11 mouse cellular contexts compared by ENCODE assay signal in genomic region chrX:166626866-166627570, GRCm38 (mm10). TPM values are rescaled to one million over a fixed set of nuclear protein-coding genes. Genes with fewer than 3 reads are reported as not detected.
DNase-seq lines count a peak whose midpoint lies in the region; ATAC-seq and TF ChIP-seq lines count a peak whose summit lies in the region.
"Had no signal": no experiment of that assay in that cellular context is flagged by ENCODE, and none has a peak within 500 bp of the region (broad histone marks: within the 10 kb centered on the region; RNA-seq: fewer than 3 reads in every experiment).

No protein-coding gene starts in this region.

- H3K4me1 ChIP-seq in heart, embryonic 11.5 days (ENCODE audit: control insufficient read depth, insufficient read depth, low read length): no peaks in the 10 kb centered on the region
- no peaks in the 10 kb centered on the region for H3K4me1 ChIP-seq in bone marrow, adult 2 months (ENCODE audit: control insufficient read depth, insufficient read depth, low read length)
- H3K4me1 ChIP-seq in limb, embryonic 14.5 days (ENCODE audit: control insufficient read depth, insufficient read depth, low read length): peaks cover 22% of the 10 kb centered on the region; the same call in 1 of the 2 replicates
- H3K4me1 ChIP-seq in neural tube, embryonic 15.5 days: no peaks in the 10 kb centered on the region
- H3K4me1 ChIP-seq in midbrain, embryonic 10.5 days: no peaks in the 10 kb centered on the region
- H3K4me1 ChIP-seq: neural tube, embryonic 12.5 days had no signal

- H3K4me2 ChIP-seq in heart, embryonic 11.5 days: no peak overlapping the region
- no peak overlapping the region for H3K4me2 ChIP-seq in limb, embryonic 14.5 days (replicated peaks; ENCODE audit: low read depth, low read length, severe bottlenecking)
- H3K4me2 ChIP-seq in neural tube, embryonic 15.5 days: no peak overlapping the region
- H3K4me2 ChIP-seq: neural tube, embryonic 12.5 days had no signal

- TF ChIP-seq CTCF in bone marrow, adult 2 months (IDR thresholded peaks at IDR 0.05; ENCODE audit: control insufficient read depth, insufficient read depth, low read length): no peak

- no peak overlapping the region for H3K4me3 ChIP-seq in heart, embryonic 11.5 days (ENCODE audit: low read depth, low read length)
- H3K4me3 ChIP-seq in bone marrow, adult 2 months (replicated peaks; ENCODE audit: control insufficient read depth, low read depth, low read length): no peak overlapping the region
- H3K4me3 ChIP-seq in limb, embryonic 14.5 days (replicated peaks; ENCODE audit: low read length): no peak overlapping the region
- no peak overlapping the region for H3K4me3 ChIP-seq in neural tube, embryonic 15.5 days (replicated peaks)
- no peak overlapping the region for H3K4me3 ChIP-seq in midbrain, embryonic 10.5 days
- H3K4me3 ChIP-seq: neural tube, embryonic 12.5 days had no signal

- H3K9me3 ChIP-seq in heart, embryonic 11.5 days (replicated peaks; ENCODE audit: control insufficient read depth, low read length): no peaks in the 10 kb centered on the region
- H3K9me3 ChIP-seq in limb, embryonic 14.5 days (ENCODE audit: control insufficient read depth, low read length): no peaks in the 10 kb centered on the region
- H3K9me3 ChIP-seq in neural tube, embryonic 15.5 days (replicated peaks): no peaks in the 10 kb centered on the region
- H3K9me3 ChIP-seq in midbrain, embryonic 10.5 days (replicated peaks): no peaks in the 10 kb centered on the region
- H3K9me3 ChIP-seq: neural tube, embryonic 12.5 days had no signal

- no peaks in the 10 kb centered on the region for H3K27me3 ChIP-seq in heart, embryonic 11.5 days (ENCODE audit: control insufficient read depth, insufficient read depth, low read length)
- H3K27me3 ChIP-seq in limb, embryonic 14.5 days (ENCODE audit: control insufficient read depth, insufficient read depth, low read length): no peaks in the 10 kb centered on the region
- H3K27me3 ChIP-seq in neural tube, embryonic 15.5 days (replicated peaks): peaks cover 6% of the 10 kb centered on the region
- H3K27me3 ChIP-seq in midbrain, embryonic 10.5 days (ENCODE audit: low read depth, poor library complexity, severe bottlenecking): peaks cover 82% of the 10 kb centered on the region
- H3K27me3 ChIP-seq: neural tube, embryonic 12.5 days had no signal

- no peaks in the 10 kb centered on the region for H3K36me3 ChIP-seq in heart, embryonic 11.5 days (ENCODE audit: control insufficient read depth, insufficient read depth, low read length)
- no peaks in the 10 kb centered on the region for H3K36me3 ChIP-seq in limb, embryonic 14.5 days (ENCODE audit: control insufficient read depth, insufficient read depth, low read length)
- H3K36me3 ChIP-seq in neural tube, embryonic 15.5 days: no peaks in the 10 kb centered on the region
- no peaks in the 10 kb centered on the region for H3K36me3 ChIP-seq in midbrain, embryonic 10.5 days
- H3K36me3 ChIP-seq: neural tube, embryonic 12.5 days had no signal

- no peak overlapping the region for H3K9ac ChIP-seq in heart, embryonic 11.5 days (ENCODE audit: low read depth, low read length)
- H3K9ac ChIP-seq in limb, embryonic 14.5 days (ENCODE audit: low read depth, low read length, severe bottlenecking): no peak overlapping the region
- no peak overlapping the region for H3K9ac ChIP-seq in neural tube, embryonic 15.5 days (replicated peaks)
- H3K9ac ChIP-seq: neural tube, embryonic 12.5 days had no signal

- WGBS in heart, embryonic 11.5 days (ENCODE audit: insufficient replicate concordance): 46% methylated on average over 3 of the region's 3 CpGs
- 22% methylated on average over 3 of the region's 3 CpGs for WGBS in bone marrow, adult 2 months
- 32% methylated on average over 3 of the region's 3 CpGs for WGBS in limb, embryonic 14.5 days
- 47% methylated on average over 3 of the region's 3 CpGs for WGBS in neural tube, embryonic 15.5 days
- WGBS in midbrain, embryonic 10.5 days: 69% methylated on average over 3 of the region's 3 CpGs

- ATAC-seq in heart, embryonic 11.5 days (replicated peaks; ENCODE audit: insufficient number of reproducible peaks, low FRiP score, low TSS enrichment): no peak
- peak; percentile 79 for ATAC-seq in limb, embryonic 14.5 days (ENCODE audit: low FRiP score, low read depth)
- 0 out of 2 replicates have a peak, but pooled peaks have one; percentile 3 for ATAC-seq in neural tube, embryonic 15.5 days (ENCODE audit: low FRiP score)

- DNase-seq in heart, adult 11 months: peak; percentile 94
- DNase-seq in limb, embryonic 14.5 days (ENCODE audit: low spot score): peak; percentile 65
- DNase-seq in thymus, postnatal 36 days: no peak
- DNase-seq in right cerebral cortex, adult 18-20 months: no peak
- DNase-seq in midbrain, embryonic 10.5 days (ENCODE audit: low spot score): no peak

- TF ChIP-seq POLR2A in bone marrow, adult 2 months (IDR thresholded peaks at IDR 0.05; ENCODE audit: borderline replicate concordance, control insufficient read depth, low read depth, low read length): no peak
- no peak for TF ChIP-seq POLR2A in limb, embryonic 14.5 days (IDR thresholded peaks at IDR 0.05; ENCODE audit: borderline replicate concordance, extremely low read depth, insufficient read depth, insufficient read length)

- no peak overlapping the region for H3K27ac ChIP-seq in heart, embryonic 11.5 days (ENCODE audit: low read depth, low read length)
- H3K27ac ChIP-seq in bone marrow, adult 2 months (ENCODE audit: control insufficient read depth, insufficient read depth, low read depth, low read length, poor library complexity): 0 out of 2 replicates have a peak overlapping the region, but pooled peaks have one; percentile 45
- H3K27ac ChIP-seq in limb, embryonic 14.5 days (replicated peaks; ENCODE audit: low read depth, low read length): peak overlapping the region; percentile 59
- H3K27ac ChIP-seq in neural tube, embryonic 15.5 days (replicated peaks): no peak overlapping the region
- H3K27ac ChIP-seq in midbrain, embryonic 10.5 days (replicated peaks): no peak overlapping the region
- H3K27ac ChIP-seq: macrophage; neural tube, embryonic 12.5 days; stomach, postnatal 0 days had no signal

RNA-seq across cellular contexts. Expression of gene Egfl6, which starts 41.5 kb away (rescaled TPM):
- 4.2 and 4.3 TPM in 2 replicates for polyA plus RNA-seq in heart, embryonic 11.5 days (2014; fragmentation: Nextera tagmentation; extraction: Ambion mirVana)
- 1.1 and 1.5 TPM in 2 replicates for polyA plus RNA-seq in bone marrow, adult 2 months (2011; ENCODE audit: insufficient read depth, insufficient read length, low replicate concordance, missing spikeins)
- polyA plus RNA-seq in limb, embryonic 14.5 days (2012; rRNA removed): 78.6 and 86.2 TPM in 2 replicates
- 97.0 and 104 TPM in 2 replicates for polyA plus RNA-seq in limb, embryonic 14.5 days (2014; fragmentation: Nextera tagmentation; extraction: Ambion mirVana)
- 5.6 and 6.6 TPM in 2 replicates for polyA plus RNA-seq in neural tube, embryonic 15.5 days (2015; fragmentation: Nextera tagmentation; extraction: Ambion mirVana)
- polyA plus RNA-seq in midbrain, embryonic 10.5 days (2016; fragmentation: Nextera tagmentation; extraction: Ambion mirVana): 2.2 and 4.5 TPM in 2 replicates
- polyA plus RNA-seq: macrophage had no signal

Comparison
In these comparisons a context has a peak if more than half of its experiments do, and no peak if none do; other contexts are left out.
1. DNase-seq: peak in heart, adult 11 months (single experiment) and limb, embryonic 14.5 days (single experiment); none in thymus, postnatal 36 days (0 of 2), right cerebral cortex, adult 18-20 months (single experiment) and midbrain, embryonic 10.5 days (single experiment).
2. H3K27ac ChIP-seq: peak in bone marrow, adult 2 months (single experiment) and limb, embryonic 14.5 days (single experiment); none in heart, embryonic 11.5 days (single experiment), neural tube, embryonic 15.5 days (single experiment) and midbrain, embryonic 10.5 days (single experiment).
3. RNA of gene Egfl6, which starts 41.5 kb away (polyA plus RNA-seq): 78.6 to 104 TPM in limb, embryonic 14.5 days; 5.6 to 6.6 TPM in neural tube, embryonic 15.5 days, 4.2 to 4.3 TPM in heart, embryonic 11.5 days, 2.2 to 4.5 TPM in midbrain, embryonic 10.5 days and 1.1 to 1.5 TPM in bone marrow, adult 2 months; every median in the first group is over 10 times any median in the second.